Mouse (Mus musculus): Measurements from ENCODE around the gene Inpp5k.

DNA sequence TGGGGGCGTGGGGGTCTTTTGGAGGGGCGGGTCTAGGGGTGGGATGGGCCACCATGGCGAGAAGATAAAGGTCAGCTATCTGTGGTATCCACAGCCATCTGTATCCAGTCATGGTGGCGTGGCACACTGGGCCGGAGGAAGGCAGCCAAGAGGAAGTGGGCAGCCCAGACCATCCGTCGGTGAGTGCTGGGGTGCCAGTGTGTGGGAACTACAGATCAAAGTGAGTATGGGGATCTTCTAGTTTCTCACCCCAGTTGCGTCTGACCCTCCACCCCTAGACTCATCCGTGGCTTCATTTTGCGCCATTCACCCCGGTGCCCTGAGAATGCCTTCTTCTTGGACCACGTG lies 39.0 kb downstream of the Inpp5k start:
- TF ChIP-seq GATA1 (IDR thresholded peaks at IDR 0.05; ENCODE audit: low read length), result no peak
- no peak for TF ChIP-seq TAL1 (IDR thresholded peaks at IDR 0.05; ENCODE audit: low read length)

Data from erythroblast, embryonic 14.5 days (primary cell).